Mouse (Mus musculus): ENCODE measurements around the gene Snap47.

DNA sequence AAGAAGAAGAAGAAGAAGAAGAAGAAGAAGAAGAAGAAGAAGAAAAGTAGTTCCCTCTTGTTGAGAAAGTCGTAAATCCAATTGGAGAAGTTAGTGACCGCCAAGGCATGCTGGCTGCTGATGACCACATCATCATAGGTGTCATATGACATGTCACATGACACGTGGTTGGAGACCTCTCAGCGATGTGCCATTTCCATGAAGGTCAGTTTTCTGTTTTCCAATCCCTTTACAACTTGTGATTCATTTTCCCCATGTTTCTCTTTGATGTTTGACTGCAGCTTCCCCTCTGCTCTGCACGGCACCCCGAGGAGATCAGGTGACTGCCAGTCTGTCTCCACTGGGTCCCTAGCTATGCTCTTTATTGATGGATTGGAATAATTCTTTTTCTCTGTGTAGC, 58.7 kb downstream of the Snap47 start:
- TF ChIP-seq GATA1 (IDR thresholded peaks at IDR 0.05; ENCODE audit: low read length) = no peak
- no peak for TF ChIP-seq TAL1 (IDR thresholded peaks at IDR 0.05; ENCODE audit: low read length)
